Mouse (Mus musculus): ENCODE measurements around the gene Mpp1.

The Mpp1 gene

GRCm38 (mm10) chrX:75083982-75084773, 46.6 kb downstream of the Mpp1 start:
- no peak for DNase-seq (ENCODE audit: low spot score in 2 of 2)

DNA sequence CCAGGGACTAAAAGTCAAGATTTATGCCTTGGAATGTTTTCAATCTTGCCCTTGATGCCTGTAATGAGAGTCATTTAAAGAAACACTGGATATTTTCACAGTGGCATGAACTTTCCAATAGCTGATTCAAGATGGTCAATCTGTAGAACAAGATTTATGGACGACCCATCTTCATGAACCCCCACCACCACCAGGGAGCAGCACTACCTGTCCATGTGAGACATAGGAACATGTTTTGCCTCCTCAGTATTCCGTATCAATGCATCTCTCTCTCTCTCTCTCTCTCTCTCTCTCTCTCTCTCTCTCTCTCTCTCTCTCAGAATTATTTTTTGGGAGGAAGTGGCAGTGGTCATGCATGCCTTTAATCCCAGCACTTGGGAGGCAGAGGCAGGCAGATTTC, 48.5 kb downstream of the Mpp1 start:
- peak in 1 of 2 experiments; percentile 31 for DNase-seq (ENCODE audit: low spot score in 2 of 2)
